Mouse (Mus musculus): ENCODE measurements around the gene Spata1.

Spata1 gene

GRCm38 (mm10) chr3:146499431-146500002, at the start of gene Spata1, which contains the start of gene Gng5:
Gene Spata1 (minus strand): TSS chr3:146499753.
Gene Gng5 (plus strand): TSS chr3:146499807.
- DNase-seq, result peak in 1 of 2 experiments; percentile 41

GRCm38 (mm10) chr3:146543632-146544031, 44.1 kb upstream of the Spata1 start:
- DNase-seq, result no peak

GRCm38 (mm10) chr3:146540521-146541273, 41.1 kb upstream of the Spata1 start:
- DNase-seq, result no peak

GRCm38 (mm10) chr3:146534986-146535385, 35.4 kb upstream of the Spata1 start:
- DNase-seq, result no peak

- DNase-seq, result no peak
Observed at GRCm38 (mm10) chr3:146528335-146528734, 28.8 kb upstream of the Spata1 start.

- peak in 1 of 2 experiments; percentile 17 for DNase-seq
Observed at GRCm38 (mm10) chr3:146521652-146522020, 22.1 kb upstream of the Spata1 start.

- peak; percentile 89 to 90 for DNase-seq
Observed at GRCm38 (mm10) chr3:146520798-146521651, 21.5 kb upstream of the Spata1 start, which contains the start of gene Rpf1. Gene Rpf1 (minus strand): TSS chr3:146521429.

GRCm38 (mm10) chr3:146520226-146520797, 20.8 kb upstream of the Spata1 start:
- DNase-seq, result no peak

GRCm38 (mm10) chr3:146506711-146507110, 7.2 kb upstream of the Spata1 start:
- no peak for DNase-seq

- DNase-seq, result no peak
Observed at GRCm38 (mm10) chr3:146501601-146502123, 2.1 kb upstream of the Spata1 start.

- DNase-seq, result no peak
Observed at GRCm38 (mm10) chr3:146500810-146501201, 1.3 kb upstream of the Spata1 start.

GRCm38 (mm10) chr3:146500003-146500809, 653 bp upstream of the Spata1 start:
- peak in 1 of 2 experiments; percentile 21 for DNase-seq

- DNase-seq, result no peak
Observed at GRCm38 (mm10) chr3:146498989-146499388, 564 bp downstream of the Spata1 start.

GRCm38 (mm10) chr3:146494941-146495340, 4.6 kb downstream of the Spata1 start:
- no peak for DNase-seq

- DNase-seq, result no peak
Observed at GRCm38 (mm10) chr3:146486464-146486863, 13.1 kb downstream of the Spata1 start.

- DNase-seq, result no peak
Observed at GRCm38 (mm10) chr3:146482044-146482443, 17.5 kb downstream of the Spata1 start.

GRCm38 (mm10) chr3:146474428-146474827, 25.1 kb downstream of the Spata1 start:
- no peak for DNase-seq

- no peak for DNase-seq
Observed at GRCm38 (mm10) chr3:146473741-146474140, 25.8 kb downstream of the Spata1 start.

GRCm38 (mm10) chr3:146472657-146473056, 26.9 kb downstream of the Spata1 start:
- DNase-seq, result no peak

GRCm38 (mm10) chr3:146469226-146469625, 30.3 kb downstream of the Spata1 start:
- DNase-seq, result no peak

- no peak for DNase-seq
Observed at GRCm38 (mm10) chr3:146462939-146463338, 36.6 kb downstream of the Spata1 start.

- DNase-seq, result no peak
Observed at GRCm38 (mm10) chr3:146451375-146451774, 48.2 kb downstream of the Spata1 start.
